Mouse (Mus musculus) bone marrow macrophage, adult 2 months (primary cell): Measurements from ENCODE around the gene Hnf4a.

ENCODE experiments used
- CTCF ChIP-seq: IDR thresholded peaks from 2 replicates; pipeline ENCODE4 v1.5.1; 2012; ENCODE audit warnings: low read depth, mild to moderate bottlenecking, low read length, moderate library complexity
- POLR2A ChIP-seq: IDR thresholded peaks from 2 replicates; pipeline ENCODE4 v1.6.1; 2012; ENCODE audit warnings: mild to moderate bottlenecking, low read depth, low read length, borderline replicate concordance

- TF ChIP-seq CTCF: no peak
- TF ChIP-seq POLR2A: no peak
Observed at GRCm38 (mm10) chr2:163555417-163555816, 48.8 kb downstream of the Hnf4a start.
